Mouse (Mus musculus): Measurements from ENCODE around the gene Akt3. TPM values are rescaled to one million over a fixed set of nuclear protein-coding genes. Genes with fewer than 3 reads are reported as not detected.

Akt3 gene
- polyA plus RNA-seq, 1 experiment = 44.3 TPM

DNA sequence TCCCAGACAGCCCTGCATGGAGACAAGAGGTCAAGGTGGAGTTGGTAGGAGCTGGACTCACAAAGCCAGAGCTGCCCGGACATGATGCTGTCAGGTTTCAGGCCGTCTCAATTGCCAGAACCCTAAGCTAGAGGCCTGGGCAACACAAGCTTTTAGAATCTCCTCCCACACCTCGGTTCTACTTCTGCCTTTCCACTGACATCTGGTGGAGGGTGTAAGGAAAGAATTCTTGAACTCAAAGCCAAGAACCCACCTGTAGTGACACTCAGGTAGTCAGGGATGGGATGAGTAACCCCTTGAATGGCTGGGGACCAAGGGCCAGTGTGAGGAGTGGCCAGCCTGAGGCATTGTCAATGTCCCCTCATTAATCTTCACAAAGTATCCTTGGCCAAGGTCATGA, 235.3 kb downstream of the Akt3 start:
- H3K9me3 ChIP-seq (replicated peaks; ENCODE audit: control insufficient read depth, insufficient read depth, low read length, poor library complexity, severe bottlenecking) = no peaks in the 10 kb centered on the region
- TF ChIP-seq EP300 (IDR thresholded peaks at IDR 0.05; ENCODE audit: insufficient read depth, low read depth, low read length) = no peak
- no peak for TF ChIP-seq CTCF (IDR thresholded peaks at IDR 0.05; ENCODE audit: low read depth, low read length)
- no peak for TF ChIP-seq POLR2A (IDR thresholded peaks at IDR 0.05; ENCODE audit: insufficient read depth, low read length)
- no peak overlapping the region for H3K4me3 ChIP-seq (ENCODE audit: low read depth, low read length)
- H3K4me1 ChIP-seq (ENCODE audit: control insufficient read depth, insufficient read depth, low read length) = no peaks in the 10 kb centered on the region
- H3K27ac ChIP-seq (ENCODE audit: insufficient read depth, low read length) = no peak overlapping the region
- H3K36me3 ChIP-seq (ENCODE audit: control insufficient read depth, insufficient read depth, low read length, poor library complexity, severe bottlenecking) = no peaks in the 10 kb centered on the region
- H3K27me3 ChIP-seq (ENCODE audit: control insufficient read depth, insufficient read depth, low read length, poor library complexity, severe bottlenecking) = no peaks in the 10 kb centered on the region
- H3K9ac ChIP-seq (ENCODE audit: low read depth, poor library complexity, severe bottlenecking) = no peak overlapping the region

DNA sequence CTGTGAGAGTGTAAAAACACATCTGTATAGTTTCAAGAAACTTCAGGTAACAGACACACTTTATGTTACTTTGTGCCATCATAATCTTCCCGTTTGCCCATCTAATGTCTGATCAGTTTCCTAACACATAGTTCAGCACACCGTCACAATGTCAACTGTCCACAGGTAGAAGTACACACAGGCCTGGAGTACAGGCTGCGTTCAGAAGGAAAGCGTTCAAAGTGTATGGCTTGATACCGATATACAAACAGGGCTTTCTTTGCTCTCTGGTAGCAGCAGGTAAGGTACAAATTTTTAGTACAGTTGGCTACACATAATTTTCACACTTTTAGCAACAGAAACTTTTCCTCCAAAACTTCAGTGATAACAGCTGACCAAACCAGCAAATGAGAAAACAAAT, 238.3 kb downstream of the Akt3 start:
- Histone ChIP-seq H3K4me3 (ENCODE audit: low read depth, low read length) (no peak overlapping the region), H3K27ac (ENCODE audit: insufficient read depth, low read length) (no peak overlapping the region), H3K36me3 (ENCODE audit: control insufficient read depth, insufficient read depth, low read length, poor library complexity, severe bottlenecking) (no peaks in the 10 kb centered on the region), H3K27me3 (ENCODE audit: control insufficient read depth, insufficient read depth, low read length, poor library complexity, severe bottlenecking) (no peaks in the 10 kb centered on the region), H3K4me1 (ENCODE audit: control insufficient read depth, insufficient read depth, low read length) (no peaks in the 10 kb centered on the region), H3K9me3 (replicated peaks; ENCODE audit: control insufficient read depth, insufficient read depth, low read length, poor library complexity, severe bottlenecking) (no peaks in the 10 kb centered on the region), H3K9ac (ENCODE audit: low read depth, poor library complexity, severe bottlenecking) (no peak overlapping the region)
- TF ChIP-seq POLR2A (IDR thresholded peaks at IDR 0.05; ENCODE audit: insufficient read depth, low read length) (no peak), EP300 (IDR thresholded peaks at IDR 0.05; ENCODE audit: insufficient read depth, low read depth, low read length) (no peak), CTCF (IDR thresholded peaks at IDR 0.05; ENCODE audit: low read depth, low read length) (no peak)

- Histone ChIP-seq H3K36me3 (ENCODE audit: control insufficient read depth, insufficient read depth, low read length, poor library complexity, severe bottlenecking) (no peaks in the 10 kb centered on the region), H3K9ac (ENCODE audit: low read depth, poor library complexity, severe bottlenecking) (no peak overlapping the region), H3K27ac (ENCODE audit: insufficient read depth, low read length) (no peak overlapping the region), H3K27me3 (ENCODE audit: control insufficient read depth, insufficient read depth, low read length, poor library complexity, severe bottlenecking) (no peaks in the 10 kb centered on the region), H3K4me3 (ENCODE audit: low read depth, low read length) (no peak overlapping the region), H3K4me1 (ENCODE audit: control insufficient read depth, insufficient read depth, low read length) (no peaks in the 10 kb centered on the region), H3K9me3 (replicated peaks; ENCODE audit: control insufficient read depth, insufficient read depth, low read length, poor library complexity, severe bottlenecking) (no peaks in the 10 kb centered on the region)
- no peak for TF ChIP-seq EP300 (IDR thresholded peaks at IDR 0.05; ENCODE audit: insufficient read depth, low read depth, low read length)
- TF ChIP-seq CTCF (IDR thresholded peaks at IDR 0.05; ENCODE audit: low read depth, low read length) = no peak
- TF ChIP-seq POLR2A (IDR thresholded peaks at IDR 0.05; ENCODE audit: insufficient read depth, low read length) = no peak
These were observed 239.3 kb downstream of the Akt3 start for GRCm38 (mm10) chr1:177018750-177019149.

GRCm38 (mm10) chr1:177016729-177017128, 241.3 kb downstream of the Akt3 start:
- Histone ChIP-seq H3K27ac (ENCODE audit: insufficient read depth, low read length) (no peak overlapping the region), H3K9me3 (replicated peaks; ENCODE audit: control insufficient read depth, insufficient read depth, low read length, poor library complexity, severe bottlenecking) (no peaks in the 10 kb centered on the region), H3K4me1 (ENCODE audit: control insufficient read depth, insufficient read depth, low read length) (no peaks in the 10 kb centered on the region), H3K36me3 (ENCODE audit: control insufficient read depth, insufficient read depth, low read length, poor library complexity, severe bottlenecking) (no peaks in the 10 kb centered on the region), H3K27me3 (ENCODE audit: control insufficient read depth, insufficient read depth, low read length, poor library complexity, severe bottlenecking) (no peaks in the 10 kb centered on the region), H3K9ac (ENCODE audit: low read depth, poor library complexity, severe bottlenecking) (no peak overlapping the region), H3K4me3 (ENCODE audit: low read depth, low read length) (no peak overlapping the region)
- TF ChIP-seq CTCF (IDR thresholded peaks at IDR 0.05; ENCODE audit: low read depth, low read length) (no peak), EP300 (IDR thresholded peaks at IDR 0.05; ENCODE audit: insufficient read depth, low read depth, low read length) (no peak), POLR2A (IDR thresholded peaks at IDR 0.05; ENCODE audit: insufficient read depth, low read length) (no peak)

DNA sequence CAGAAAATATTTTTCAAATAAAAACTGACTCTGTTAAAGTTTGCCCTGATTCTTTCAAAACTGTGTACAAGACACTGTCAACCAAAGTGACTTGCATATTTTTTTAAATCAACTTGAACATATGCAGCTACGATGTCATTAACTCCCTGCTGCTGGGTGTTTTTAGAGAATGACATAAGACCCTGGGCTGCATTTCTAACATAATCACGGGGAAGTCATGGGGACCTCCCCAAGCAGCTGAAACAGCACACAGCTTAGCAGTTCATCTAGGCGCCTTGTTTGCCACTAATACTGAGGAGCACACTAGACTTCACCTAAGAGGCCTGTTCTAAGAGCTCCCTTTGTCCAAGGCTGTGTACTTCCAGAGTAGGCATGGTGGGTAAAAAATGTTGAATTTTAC, 242.1 kb downstream of the Akt3 start:
- no peaks in the 10 kb centered on the region for H3K27me3 ChIP-seq (ENCODE audit: control insufficient read depth, insufficient read depth, low read length, poor library complexity, severe bottlenecking)
- no peak overlapping the region for H3K4me3 ChIP-seq (ENCODE audit: low read depth, low read length)
- H3K4me1 ChIP-seq (ENCODE audit: control insufficient read depth, insufficient read depth, low read length) = no peaks in the 10 kb centered on the region
- no peaks in the 10 kb centered on the region for H3K9me3 ChIP-seq (replicated peaks; ENCODE audit: control insufficient read depth, insufficient read depth, low read length, poor library complexity, severe bottlenecking)
- no peak overlapping the region for H3K27ac ChIP-seq (ENCODE audit: insufficient read depth, low read length)
- no peak for TF ChIP-seq EP300 (IDR thresholded peaks at IDR 0.05; ENCODE audit: insufficient read depth, low read depth, low read length)
- TF ChIP-seq CTCF (IDR thresholded peaks at IDR 0.05; ENCODE audit: low read depth, low read length) = no peak
- no peak for TF ChIP-seq POLR2A (IDR thresholded peaks at IDR 0.05; ENCODE audit: insufficient read depth, low read length)
- no peaks in the 10 kb centered on the region for H3K36me3 ChIP-seq (ENCODE audit: control insufficient read depth, insufficient read depth, low read length, poor library complexity, severe bottlenecking)
- H3K9ac ChIP-seq (ENCODE audit: low read depth, poor library complexity, severe bottlenecking) = no peak overlapping the region

- Histone ChIP-seq H3K4me3 (ENCODE audit: low read depth, low read length) (no peak overlapping the region), H3K4me1 (ENCODE audit: control insufficient read depth, insufficient read depth, low read length) (no peaks in the 10 kb centered on the region), H3K9ac (ENCODE audit: low read depth, poor library complexity, severe bottlenecking) (no peak overlapping the region), H3K27me3 (ENCODE audit: control insufficient read depth, insufficient read depth, low read length, poor library complexity, severe bottlenecking) (no peaks in the 10 kb centered on the region), H3K27ac (ENCODE audit: insufficient read depth, low read length) (no peak overlapping the region), H3K36me3 (ENCODE audit: control insufficient read depth, insufficient read depth, low read length, poor library complexity, severe bottlenecking) (no peaks in the 10 kb centered on the region), H3K9me3 (replicated peaks; ENCODE audit: control insufficient read depth, insufficient read depth, low read length, poor library complexity, severe bottlenecking) (no peaks in the 10 kb centered on the region)
- no peak for TF ChIP-seq CTCF (IDR thresholded peaks at IDR 0.05; ENCODE audit: low read depth, low read length)
- no peak for TF ChIP-seq POLR2A (IDR thresholded peaks at IDR 0.05; ENCODE audit: insufficient read depth, low read length)
- no peak for TF ChIP-seq EP300 (IDR thresholded peaks at IDR 0.05; ENCODE audit: insufficient read depth, low read depth, low read length)
These were observed 243.0 kb downstream of the Akt3 start for GRCm38 (mm10) chr1:177014921-177015439.
